ENCODE assay signal across 12 mouse cellular contexts in the genomic region with DNA sequence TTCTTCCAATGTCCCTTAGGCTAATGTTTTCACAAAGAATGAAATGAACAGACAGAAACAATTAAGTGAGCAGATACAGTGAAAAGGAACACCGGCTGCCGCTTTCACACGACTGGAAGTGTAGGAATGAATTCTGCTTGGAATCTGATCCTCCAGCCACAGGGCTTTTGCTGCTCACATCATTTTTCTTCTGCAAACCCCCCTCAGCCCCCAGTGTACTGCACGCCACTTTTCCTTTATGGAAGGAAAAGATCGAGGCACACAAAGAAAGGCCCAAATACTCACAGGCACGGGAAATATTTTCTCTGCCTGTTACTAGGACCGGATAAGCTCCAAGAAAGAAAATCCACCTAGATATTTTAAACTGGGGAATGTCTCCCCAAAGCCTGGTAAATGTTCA.
DNase-seq lines count a peak whose midpoint lies in the region; ATAC-seq and TF ChIP-seq lines count a peak whose summit lies in the region.
"Had no signal": no experiment of that assay in that cellular context is flagged by ENCODE, and none has a peak within 500 bp of the region (broad histone marks: within the 10 kb centered on the region; RNA-seq: fewer than 3 reads in every experiment).

No protein-coding gene starts in this region.

- no peaks in the 10 kb centered on the region for H3K36me3 ChIP-seq in embryonic facial prominence, embryonic 12.5 days
- no peaks in the 10 kb centered on the region for H3K36me3 ChIP-seq in forebrain, embryonic 12.5 days (replicated peaks)
- H3K36me3 ChIP-seq in intestine, embryonic 15.5 days, result no peaks in the 10 kb centered on the region
- H3K36me3 ChIP-seq in midbrain, postnatal 0 days (ENCODE audit: insufficient read depth, low read length), result no peaks in the 10 kb centered on the region
- H3K36me3 ChIP-seq: neural tube, embryonic 12.5 days had no signal

- no peak overlapping the region for H3K9ac ChIP-seq in embryonic facial prominence, embryonic 12.5 days
- H3K9ac ChIP-seq in forebrain, embryonic 12.5 days, result no peak overlapping the region
- H3K9ac ChIP-seq in intestine, embryonic 15.5 days, result no peak overlapping the region
- peak overlapping the region; percentile 42; the same call in 1 of the 2 replicates for H3K9ac ChIP-seq in midbrain, postnatal 0 days (replicated peaks; ENCODE audit: low read length, poor library complexity, severe bottlenecking)
- H3K9ac ChIP-seq: neural tube, embryonic 12.5 days had no signal

- H3K4me3 ChIP-seq in embryonic facial prominence, embryonic 12.5 days, result no peak overlapping the region
- H3K4me3 ChIP-seq in forebrain, embryonic 12.5 days (replicated peaks), result no peak overlapping the region
- H3K4me3 ChIP-seq in intestine, embryonic 15.5 days (replicated peaks), result no peak overlapping the region
- no peak overlapping the region for H3K4me3 ChIP-seq in midbrain, postnatal 0 days (ENCODE audit: low read depth, low read length)
- H3K4me3 ChIP-seq: neural tube, embryonic 12.5 days had no signal

- 7% methylated on average over 7 of the region's 7 CpGs for WGBS in embryonic facial prominence, embryonic 12.5 days
- 21% methylated on average over 7 of the region's 7 CpGs for WGBS in forebrain, embryonic 12.5 days
- WGBS in intestine, embryonic 15.5 days, result 44% methylated on average over 7 of the region's 7 CpGs
- 18% methylated on average over 7 of the region's 7 CpGs for WGBS in midbrain, postnatal 0 days

- peak; percentile 79; the same call in 1 of the 2 replicates for ATAC-seq in embryonic facial prominence, embryonic 12.5 days (ENCODE audit: insufficient number of reproducible peaks, insufficient read depth, low FRiP score, low TSS enrichment)
- no peak for ATAC-seq in forebrain, embryonic 12.5 days (ENCODE audit: low FRiP score)
- no peak for ATAC-seq in intestine, embryonic 15.5 days
- no peak for ATAC-seq in midbrain, postnatal 0 days (ENCODE audit: low FRiP score)
- ATAC-seq: lung, postnatal 0 days had no signal

- H3K4me2 ChIP-seq in embryonic facial prominence, embryonic 12.5 days (replicated peaks), result peak overlapping the region; percentile 11; the same call in 1 of the 2 replicates
- peak overlapping the region; percentile 13; the same call in 1 of the 2 replicates for H3K4me2 ChIP-seq in forebrain, embryonic 12.5 days
- no peak overlapping the region for H3K4me2 ChIP-seq in intestine, embryonic 15.5 days (replicated peaks)
- H3K4me2 ChIP-seq in midbrain, postnatal 0 days (ENCODE audit: low read depth, low read length, poor library complexity, severe bottlenecking), result no peak overlapping the region; the same call in 1 of the 2 replicates
- H3K4me2 ChIP-seq: neural tube, embryonic 12.5 days had no signal

- H3K27ac ChIP-seq in embryonic facial prominence, embryonic 12.5 days, result peak overlapping the region; percentile 96
- H3K27ac ChIP-seq in forebrain, embryonic 12.5 days, result peak overlapping the region; percentile 95
- H3K27ac ChIP-seq in intestine, embryonic 15.5 days, result peak overlapping the region; percentile 51; the same call in 1 of the 2 replicates
- H3K27ac ChIP-seq in midbrain, postnatal 0 days (ENCODE audit: low read depth, low read length), result peak overlapping the region; percentile 93

- no peaks in the 10 kb centered on the region for H3K9me3 ChIP-seq in embryonic facial prominence, embryonic 12.5 days
- H3K9me3 ChIP-seq in forebrain, embryonic 12.5 days, result no peaks in the 10 kb centered on the region
- no peaks in the 10 kb centered on the region for H3K9me3 ChIP-seq in intestine, embryonic 15.5 days
- no peaks in the 10 kb centered on the region for H3K9me3 ChIP-seq in midbrain, postnatal 0 days (ENCODE audit: low read length)
- H3K9me3 ChIP-seq: neural tube, embryonic 12.5 days had no signal

- peaks cover 45% of the 10 kb centered on the region for H3K4me1 ChIP-seq in embryonic facial prominence, embryonic 12.5 days
- H3K4me1 ChIP-seq in forebrain, embryonic 12.5 days, result peaks cover 49% of the 10 kb centered on the region
- peaks cover 9% of the 10 kb centered on the region; the same call in 1 of the 2 replicates for H3K4me1 ChIP-seq in intestine, embryonic 15.5 days (replicated peaks)
- H3K4me1 ChIP-seq in midbrain, postnatal 0 days (ENCODE audit: insufficient read depth, low read length), result peaks cover 24% of the 10 kb centered on the region

- H3K27me3 ChIP-seq in embryonic facial prominence, embryonic 12.5 days, result no peaks in the 10 kb centered on the region
- H3K27me3 ChIP-seq in forebrain, embryonic 12.5 days, result no peaks in the 10 kb centered on the region
- no peaks in the 10 kb centered on the region for H3K27me3 ChIP-seq in intestine, embryonic 15.5 days (replicated peaks)
- H3K27me3 ChIP-seq in midbrain, postnatal 0 days (ENCODE audit: insufficient read depth, low read length), result no peaks in the 10 kb centered on the region

- DNase-seq in midbrain, postnatal 0 days (ENCODE audit: low spot score), result no peak
- no peak for DNase-seq in gastrocnemius, postnatal 14 days
- no peak for DNase-seq in ovary, postnatal 10 days (ENCODE audit: low spot score)
- DNase-seq in ovary, postnatal 36 days (ENCODE audit: low spot score), result no peak
- DNase-seq: cerebellum, adult 11 months; kidney, adult 9 months; thymus, postnatal 25 days had no signal

- no peak for TF ChIP-seq CTCF in midbrain, postnatal 0 days (IDR thresholded peaks at IDR 0.05)

- intact Hi-C loops in gastrocnemius, postnatal 14 days (cut with DNase I; ENCODE audit: low total_unique reads), result no loop called here

Comparison
In these comparisons a context has a peak if more than half of its experiments do, and no peak if none do; other contexts are left out.
1. H3K4me2 ChIP-seq: peak in embryonic facial prominence, embryonic 12.5 days (single experiment) and forebrain, embryonic 12.5 days (single experiment); none in intestine, embryonic 15.5 days (single experiment) and midbrain, postnatal 0 days (single experiment).
2. Peak in every context shown above with its lines, with median percentiles within 50 percentile points of each other: H3K27ac ChIP-seq.